Mouse (Mus musculus): Measurements from ENCODE around the gene Gpr156. TPM values are rescaled to one million over a fixed set of nuclear protein-coding genes. Genes with fewer than 3 reads are reported as not detected.

The Gpr156 gene
- total RNA-seq, 4 experiments from 2014 or later: 0.06 TPM; not detected in 3

DNA sequence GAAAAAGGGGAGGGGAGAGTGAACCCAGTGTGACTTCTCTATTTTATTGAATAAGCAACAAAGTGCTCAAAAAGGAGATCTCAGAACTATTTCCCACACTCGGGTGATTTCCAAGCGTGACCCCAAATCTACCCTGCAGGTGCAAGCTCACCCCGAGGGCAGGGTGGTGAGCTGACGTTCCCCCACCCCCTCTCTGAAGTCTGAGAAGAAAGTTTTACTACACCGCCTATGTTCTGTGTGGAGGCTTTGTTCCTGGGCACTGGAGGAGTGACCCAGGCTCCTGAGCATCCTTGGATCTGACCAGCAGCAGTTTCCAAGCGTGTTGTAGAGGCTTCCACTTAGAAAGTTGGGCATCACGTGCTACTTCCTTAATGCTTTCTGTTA lies 514 bp downstream of the Gpr156 start:
- DNase-seq (ENCODE audit: low spot score): no peak

DNA sequence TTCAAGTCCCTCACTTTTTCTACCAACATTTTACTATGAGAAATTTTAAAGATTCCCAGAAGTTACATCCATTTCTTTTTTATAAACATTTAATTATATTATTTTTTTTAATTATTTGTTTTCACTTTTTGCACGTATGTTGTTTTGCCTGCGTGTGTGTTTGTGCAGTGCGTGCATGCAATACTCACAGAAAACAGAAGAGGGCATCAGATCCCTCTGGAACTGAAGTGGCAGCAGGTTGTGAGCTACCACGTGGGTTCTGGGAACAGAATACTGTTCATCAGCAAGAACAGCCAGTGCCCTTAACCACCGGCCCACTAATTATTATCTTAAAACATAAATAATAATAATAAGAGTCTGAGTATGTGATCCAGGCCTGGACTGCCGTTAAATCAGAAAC lies 2.7 kb downstream of the Gpr156 start:
- DNase-seq (ENCODE audit: low spot score): no peak

DNA sequence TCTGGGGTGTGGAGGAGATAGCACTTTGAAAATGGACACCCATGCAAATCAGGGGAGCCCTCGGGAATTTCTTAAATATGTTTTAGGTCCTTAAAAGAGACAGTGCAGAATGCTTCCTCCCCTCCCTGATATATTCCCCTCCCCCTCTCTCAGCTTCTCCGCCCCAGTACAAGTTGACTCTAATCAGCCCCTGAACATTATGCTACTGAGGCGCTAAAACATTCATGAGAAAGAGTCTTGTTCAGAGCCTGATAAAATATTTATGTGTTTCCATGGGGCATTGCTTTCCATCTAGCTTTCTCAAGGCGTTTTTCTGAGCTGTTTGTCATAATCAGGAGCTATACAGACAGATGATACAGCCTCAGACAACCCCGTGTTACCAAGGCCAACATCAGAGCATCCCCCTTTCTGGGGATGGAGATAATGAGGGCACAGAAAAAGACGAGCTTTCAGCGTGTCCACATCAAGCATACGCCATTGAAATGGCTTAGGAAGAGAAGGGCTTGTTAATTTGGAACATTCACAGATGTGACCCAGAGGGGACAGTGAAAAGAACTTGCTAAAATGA lies 4.6 kb downstream of the Gpr156 start:
- no peak for DNase-seq (ENCODE audit: low spot score)

DNA sequence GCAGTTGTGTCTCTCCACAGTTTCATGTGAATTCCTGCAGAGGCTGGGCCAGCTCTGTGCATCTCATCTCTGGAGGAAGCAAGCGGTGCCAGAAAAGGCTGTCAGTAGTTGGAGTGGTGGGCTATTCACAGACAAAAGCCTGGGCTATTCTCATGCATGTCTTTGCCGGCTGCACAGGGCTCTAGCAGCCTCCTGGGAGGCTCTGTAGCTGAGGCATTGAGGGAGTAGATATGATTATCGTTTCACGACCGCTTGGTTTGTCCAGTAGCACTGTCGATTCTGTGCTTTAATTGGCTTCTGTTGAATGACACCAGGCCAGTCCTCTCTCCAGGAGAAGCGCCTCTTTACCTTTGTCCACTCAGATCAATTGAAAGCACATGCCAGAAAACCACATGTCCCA lies 9.8 kb downstream of the Gpr156 start:
- DNase-seq (ENCODE audit: low spot score): no peak

DNA sequence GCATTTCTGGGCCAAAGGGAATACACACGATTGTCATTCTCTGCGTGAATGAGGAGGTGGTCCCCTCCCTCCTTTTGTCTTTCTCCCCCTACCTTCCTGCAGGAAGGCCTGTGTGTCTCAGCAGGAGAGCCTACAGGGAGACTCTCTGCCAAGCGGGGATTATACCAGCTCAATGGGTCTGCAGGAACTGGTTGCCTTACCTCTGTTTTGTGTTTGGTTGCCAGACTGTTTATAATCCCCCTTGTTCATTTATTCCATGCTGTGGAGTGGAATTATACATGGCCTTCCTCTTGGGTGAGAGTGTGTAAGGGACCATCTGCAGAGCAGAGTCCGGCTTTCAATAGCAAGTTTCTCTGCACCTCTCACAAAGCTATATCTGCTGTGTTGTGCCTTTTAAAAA lies 10.8 kb downstream of the Gpr156 start:
- DNase-seq (ENCODE audit: low spot score): no peak

DNA sequence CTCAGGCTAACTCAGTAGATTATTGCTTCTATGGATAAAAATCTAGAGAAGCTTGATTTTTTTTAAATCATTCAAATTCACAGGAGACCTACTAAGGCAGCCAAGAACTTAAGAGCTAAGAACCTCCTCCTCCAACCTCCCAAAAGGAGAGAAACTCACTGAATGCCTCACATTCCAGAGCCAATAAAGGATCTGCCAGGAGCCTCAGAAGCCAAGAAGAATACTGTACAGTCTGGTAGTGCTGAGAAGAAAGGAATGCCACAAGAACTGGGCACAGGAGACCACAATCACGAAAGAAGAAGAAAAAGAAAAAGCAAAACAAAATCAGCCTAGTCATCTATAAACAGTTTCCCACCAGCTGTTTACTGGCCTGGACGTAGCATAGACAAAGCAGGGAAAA lies 12.7 kb downstream of the Gpr156 start:
- DNase-seq (ENCODE audit: low spot score): no peak

DNA sequence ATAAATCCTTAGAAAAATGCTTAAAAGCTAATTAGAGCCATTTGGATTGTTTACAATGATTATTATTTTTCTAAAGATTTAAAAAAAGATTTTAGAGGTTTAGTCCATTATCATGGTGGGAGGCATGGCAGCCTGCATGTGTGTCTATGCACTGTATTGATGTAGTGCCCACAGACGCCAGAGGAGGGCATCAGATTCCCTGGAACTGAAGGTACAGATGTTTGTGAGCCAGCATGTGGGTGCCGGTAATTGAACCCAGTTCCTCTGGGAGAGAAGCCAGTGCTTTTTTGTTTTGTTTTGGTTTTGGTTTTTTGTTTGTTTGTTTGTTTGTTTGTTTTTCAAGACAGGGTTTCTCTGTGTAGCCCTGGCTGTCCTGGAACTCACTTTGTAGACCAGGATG lies 13.3 kb downstream of the Gpr156 start:
- no peak for DNase-seq (ENCODE audit: low spot score)

DNA sequence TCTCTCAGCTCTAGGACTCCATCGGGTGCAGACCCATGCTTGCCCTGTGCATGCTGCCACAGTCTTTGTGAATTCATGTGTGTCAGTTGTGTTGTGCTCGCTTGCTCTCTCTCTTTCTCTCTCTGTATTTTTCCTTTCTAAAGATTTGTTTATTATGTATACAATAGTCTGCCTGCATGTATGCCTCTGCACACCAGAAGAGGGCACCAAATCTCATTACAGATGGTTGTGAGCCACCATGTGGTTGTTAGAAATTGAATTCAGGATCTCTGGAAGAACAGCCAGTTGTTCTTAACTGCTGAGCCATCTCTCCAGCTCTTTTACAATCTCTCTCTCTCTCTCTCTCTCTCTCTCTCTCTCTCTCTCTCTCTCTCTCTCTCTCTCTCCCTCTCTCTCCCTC lies 18.6 kb downstream of the Gpr156 start:
- DNase-seq (ENCODE audit: low spot score): no peak

DNA sequence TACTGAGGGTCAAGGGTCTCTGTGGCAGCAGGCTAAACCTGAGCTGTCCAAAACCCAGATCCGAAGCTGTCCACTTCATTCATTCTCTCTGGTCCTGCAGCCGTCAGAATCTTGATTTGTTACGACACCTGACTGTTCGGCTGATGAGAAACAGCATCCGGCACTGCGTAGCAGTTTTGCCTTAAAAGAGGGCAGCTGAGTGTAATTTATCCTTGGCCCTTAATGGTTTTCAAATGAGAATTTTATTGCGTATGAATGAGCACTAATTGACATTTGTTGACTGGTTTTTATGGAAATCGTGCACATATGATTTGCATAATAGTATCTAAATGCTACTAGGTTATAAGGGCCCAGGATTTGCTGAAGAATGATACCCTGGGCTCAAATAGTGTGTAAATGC lies 21.0 kb downstream of the Gpr156 start:
- no peak for DNase-seq (ENCODE audit: low spot score)

DNA sequence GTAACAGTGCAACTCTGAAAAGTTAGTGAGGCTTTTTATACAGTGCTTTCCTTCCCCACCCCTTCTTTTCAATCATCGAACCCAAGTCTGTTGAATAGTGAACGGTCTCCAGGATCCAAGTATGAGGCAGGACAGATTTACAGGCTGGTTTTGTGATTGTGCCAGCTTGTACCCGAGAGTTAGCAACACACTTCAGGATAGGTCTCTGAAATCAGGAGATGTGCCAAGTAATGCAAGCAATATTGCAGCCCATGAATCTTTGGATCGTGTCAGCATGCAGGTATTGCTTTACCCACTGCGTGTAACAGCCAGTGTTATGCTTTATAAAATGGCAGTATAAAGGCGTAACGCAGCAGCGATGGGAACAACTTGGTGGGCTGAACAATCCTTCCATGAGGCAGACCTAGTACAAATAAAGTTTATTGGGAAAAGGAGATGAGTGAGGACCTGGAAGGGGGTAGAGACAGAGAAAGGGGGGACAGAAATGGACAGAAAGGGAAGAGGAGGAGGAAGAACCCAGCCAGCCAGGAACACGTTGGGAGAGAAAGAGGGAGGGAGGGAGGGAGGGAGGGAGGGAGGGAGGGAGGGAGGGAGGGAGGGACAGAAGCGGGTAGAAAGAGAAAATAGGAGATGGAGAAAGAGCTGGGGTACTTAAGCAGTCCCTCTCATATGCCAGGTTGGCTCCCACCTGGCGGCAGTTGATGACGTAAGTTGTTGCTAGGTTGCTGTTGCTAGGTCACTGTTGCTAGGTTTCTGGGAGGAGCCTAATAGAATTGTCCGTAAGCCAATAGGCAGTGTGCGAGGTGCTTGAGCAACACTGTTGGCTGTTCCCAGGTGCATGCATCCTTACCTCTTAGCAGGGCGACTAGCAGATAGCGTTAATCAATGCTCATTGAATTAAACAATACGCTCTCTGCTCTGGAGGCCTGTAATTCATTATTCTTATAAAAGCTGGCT lies 22.1 kb downstream of the Gpr156 start:
- no peak for DNase-seq (ENCODE audit: low spot score)

DNA sequence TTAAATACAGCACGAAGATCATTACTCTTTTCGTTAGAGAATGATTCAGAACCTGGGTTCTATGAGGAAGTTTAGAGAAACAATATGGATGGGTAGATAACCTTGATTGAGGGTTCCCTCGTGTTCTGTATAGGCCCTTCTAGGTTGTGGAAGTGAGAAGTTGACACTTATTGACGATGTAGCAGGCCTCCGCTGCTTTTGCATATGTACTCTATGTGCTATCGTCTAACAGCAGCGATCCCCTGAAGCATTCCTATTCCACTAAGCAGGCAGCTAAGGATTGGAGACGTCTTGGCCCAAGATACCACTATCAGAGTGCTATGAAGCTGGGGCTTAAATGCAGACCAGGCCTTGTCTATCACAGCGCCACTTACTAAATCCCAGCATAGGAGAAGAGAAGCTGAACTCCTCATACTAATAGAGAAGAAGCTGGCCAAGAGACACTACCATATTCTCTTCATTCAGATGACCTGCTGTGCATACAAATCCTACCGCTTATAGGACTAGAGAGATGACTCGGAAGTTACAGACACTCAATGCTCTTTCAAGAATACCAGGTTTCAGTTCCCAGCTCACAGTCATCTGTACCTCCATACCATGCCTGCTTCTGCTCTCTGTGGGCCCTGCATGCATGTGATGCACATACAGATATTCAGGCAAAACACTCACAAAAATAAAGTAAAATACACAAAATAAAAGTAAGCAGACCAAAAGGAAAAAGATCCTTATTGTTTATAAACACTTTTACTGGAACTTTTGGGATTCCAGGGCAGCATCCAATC lies 23.0 kb downstream of the Gpr156 start:
- DNase-seq (ENCODE audit: low spot score): no peak

DNA sequence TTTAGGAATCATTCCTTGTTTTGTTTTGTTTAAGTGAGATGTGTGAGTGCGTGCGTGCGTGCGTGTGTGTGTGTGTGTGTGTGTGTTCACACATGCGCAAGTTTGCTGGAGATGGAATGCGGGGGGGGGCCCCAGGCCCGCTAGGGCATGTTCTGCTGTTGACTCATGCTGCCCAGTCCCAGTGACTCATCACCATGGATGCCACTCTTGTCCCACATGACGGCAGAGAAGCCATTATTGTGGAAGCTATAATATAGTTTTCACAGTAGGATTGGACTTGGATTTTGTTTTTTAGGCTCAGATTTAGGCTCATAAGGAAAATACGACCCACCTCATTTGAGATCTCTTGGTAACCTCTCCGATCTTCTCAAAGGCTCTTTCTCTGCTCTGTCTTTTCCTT lies 24.0 kb downstream of the Gpr156 start:
- no peak for DNase-seq (ENCODE audit: low spot score)

DNA sequence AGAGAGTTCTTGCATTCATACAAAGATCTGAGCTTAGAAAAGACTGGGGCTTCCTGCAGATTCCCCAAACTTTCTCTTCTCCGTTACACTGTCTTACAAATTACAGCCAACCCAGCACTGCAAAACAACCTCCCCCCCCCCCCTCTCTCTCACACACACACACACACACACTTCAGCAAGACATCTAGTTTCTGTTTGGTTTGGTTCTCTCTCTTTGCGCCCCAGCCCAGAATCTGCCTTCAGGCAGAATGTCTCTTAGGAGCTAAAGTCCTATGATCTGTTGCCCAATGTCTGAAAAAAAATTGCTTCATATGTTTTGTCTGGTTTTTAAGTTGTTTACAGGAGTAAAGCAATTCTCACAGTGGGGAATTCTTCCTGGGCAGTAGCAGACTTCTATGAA lies 27.4 kb downstream of the Gpr156 start:
- peak; percentile 19 for DNase-seq (ENCODE audit: low spot score)

DNA sequence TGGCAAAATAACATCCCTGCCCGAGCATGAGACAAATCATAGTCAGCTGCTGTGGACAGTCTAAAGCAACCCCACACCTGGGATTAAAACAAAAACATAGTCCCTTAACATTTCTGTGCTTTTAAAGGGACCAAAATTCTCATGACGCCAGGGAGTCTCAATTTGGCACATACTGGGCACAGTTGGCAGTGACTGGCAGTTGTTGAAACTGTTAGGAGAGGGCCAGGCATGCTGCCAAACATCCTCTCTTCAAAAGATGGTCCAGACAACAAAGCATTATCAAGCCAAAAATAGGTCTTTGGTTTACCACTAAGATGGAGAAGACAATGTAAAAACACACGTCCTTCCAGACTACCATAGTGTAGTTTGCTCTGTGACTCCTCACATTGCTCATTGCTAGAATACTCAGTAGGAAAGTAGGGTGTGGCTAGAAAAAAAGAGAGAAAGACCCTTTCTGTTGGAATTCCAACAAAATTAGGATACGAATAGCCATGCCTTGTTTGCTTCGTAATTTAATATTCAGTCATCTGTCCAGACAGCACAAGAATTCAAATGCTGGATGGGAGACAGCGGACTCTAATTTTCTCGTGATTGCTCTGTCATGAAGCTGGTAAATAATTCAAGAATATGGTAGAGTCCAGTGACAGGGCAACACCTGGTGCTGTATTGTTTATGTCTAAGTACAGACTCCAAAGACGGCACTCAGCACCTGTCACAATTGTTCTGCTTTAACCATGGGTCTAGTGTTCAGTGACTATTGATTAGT lies 28.9 kb downstream of the Gpr156 start:
- DNase-seq (ENCODE audit: low spot score): no peak

DNA sequence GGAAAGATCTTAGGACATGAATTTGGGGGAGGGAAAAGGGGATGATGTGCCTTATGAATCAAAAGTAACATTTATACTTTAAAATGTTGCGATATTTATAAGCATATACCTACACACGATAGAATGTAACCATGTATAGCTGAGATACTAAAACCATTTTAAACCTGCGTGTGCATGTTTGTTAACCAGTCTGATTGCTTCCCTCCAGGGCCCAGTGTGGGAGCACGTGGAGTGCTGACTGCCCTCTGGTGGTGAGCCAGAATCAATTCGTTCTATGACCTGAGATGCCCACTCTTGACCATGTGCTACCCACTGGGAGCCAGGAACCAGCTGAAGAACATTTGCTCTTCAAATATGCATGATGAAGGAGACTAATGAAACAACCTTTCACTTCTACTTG lies 30.9 kb downstream of the Gpr156 start:
- peak; percentile 55 for DNase-seq (ENCODE audit: low spot score)

DNA sequence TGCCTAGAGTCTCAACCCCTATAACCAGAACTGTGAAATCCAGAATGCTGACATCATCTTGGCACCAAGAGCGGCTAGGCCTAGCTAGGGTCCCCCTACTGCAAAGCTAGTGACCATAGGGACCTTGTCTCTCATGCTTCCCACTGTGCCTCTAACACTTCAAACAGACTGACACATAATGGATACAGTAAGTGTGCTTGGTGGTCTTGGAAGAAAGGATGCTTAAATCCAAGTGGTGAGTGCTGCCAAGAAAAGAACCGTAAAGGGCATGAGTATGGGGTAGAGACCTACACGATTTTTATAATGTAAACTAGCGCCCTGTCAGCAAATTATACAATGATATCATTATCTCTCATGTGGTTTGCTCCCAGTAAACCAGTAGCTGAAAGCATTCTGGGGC lies 32.1 kb downstream of the Gpr156 start:
- no peak for DNase-seq (ENCODE audit: low spot score)

DNA sequence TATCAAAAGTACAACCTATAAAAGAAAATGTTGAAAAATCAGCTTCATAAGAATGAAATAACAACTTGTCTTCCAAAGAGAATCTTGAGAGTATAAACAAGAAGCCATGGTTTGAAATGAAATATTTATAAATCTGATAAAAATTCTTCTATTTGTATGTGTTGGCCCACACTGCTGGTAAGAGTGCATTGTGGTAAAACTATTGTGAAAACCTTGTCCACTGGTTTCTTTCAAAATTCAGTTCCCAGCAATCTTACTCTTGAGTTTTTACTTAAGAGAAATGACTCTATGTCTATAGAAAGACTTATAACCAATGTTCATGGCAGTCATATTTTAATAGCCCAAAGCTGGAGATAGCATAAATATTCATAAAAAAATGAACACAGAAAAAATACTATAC lies 34.9 kb downstream of the Gpr156 start:
- DNase-seq (ENCODE audit: low spot score): no peak

DNA sequence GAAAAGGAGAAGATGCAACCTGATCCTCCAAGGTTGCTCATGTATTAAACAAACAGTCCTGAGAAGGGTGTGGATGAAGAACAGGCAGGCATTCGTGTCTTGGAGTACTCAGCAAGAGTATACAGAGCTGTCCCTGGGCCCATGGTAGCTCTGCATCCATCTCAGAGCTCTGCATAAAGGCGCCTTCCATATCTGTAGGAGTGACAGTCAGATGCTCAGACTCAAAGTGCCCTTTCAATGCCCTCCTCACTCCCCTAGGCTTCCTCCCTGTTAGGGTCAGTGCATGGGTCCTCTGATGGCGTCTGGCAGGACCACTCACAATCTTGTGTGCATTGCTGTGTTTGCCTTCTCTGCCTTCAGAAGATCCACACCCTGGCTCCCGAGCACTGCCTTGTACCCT lies 36.9 kb downstream of the Gpr156 start:
- DNase-seq (ENCODE audit: low spot score): no peak

DNA sequence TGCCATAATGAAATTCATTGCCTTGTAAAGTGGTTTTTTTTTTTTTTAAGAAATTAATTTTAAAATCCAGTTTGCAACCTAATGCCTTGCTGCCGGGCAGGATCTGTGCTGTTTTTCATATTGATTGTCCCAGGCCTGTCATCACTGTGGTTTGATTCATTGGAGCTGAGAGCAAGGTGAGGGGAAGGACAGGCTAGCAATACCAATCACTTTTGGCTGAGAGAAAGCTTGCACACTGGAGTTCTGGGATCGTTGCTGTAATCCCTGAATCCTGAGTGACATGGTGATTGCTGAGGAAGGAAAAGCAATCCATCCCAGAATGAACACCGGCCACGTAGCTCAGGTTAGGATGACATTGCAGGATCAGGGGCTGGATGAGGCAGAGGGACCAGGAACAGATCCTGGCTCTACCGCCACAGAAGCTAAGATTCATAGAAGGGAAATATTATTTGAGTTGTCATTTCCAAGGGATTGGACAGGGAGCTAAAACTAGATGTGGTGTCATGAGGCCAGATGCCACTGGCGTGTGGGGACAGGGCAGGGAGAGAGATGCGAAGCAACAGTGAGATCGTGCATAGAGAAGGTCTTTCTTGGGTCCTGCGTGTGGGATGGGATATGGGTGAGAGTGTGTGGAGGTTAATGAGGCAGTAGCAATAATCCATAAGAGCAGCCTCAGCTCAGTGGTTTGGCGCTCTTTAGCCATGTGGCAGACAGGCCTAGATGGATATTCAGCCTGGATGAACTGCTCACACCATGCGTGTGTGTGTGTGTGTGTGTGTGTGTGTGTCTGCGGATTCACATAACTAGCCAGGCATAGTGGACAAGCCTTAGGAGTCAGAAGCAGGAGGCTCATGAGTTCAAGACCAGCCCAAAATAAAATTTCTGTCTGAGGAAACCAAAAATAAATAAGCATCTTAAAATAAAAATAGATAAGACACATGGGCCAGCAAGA lies 38.0 kb downstream of the Gpr156 start:
- no peak for DNase-seq (ENCODE audit: low spot score)

DNA sequence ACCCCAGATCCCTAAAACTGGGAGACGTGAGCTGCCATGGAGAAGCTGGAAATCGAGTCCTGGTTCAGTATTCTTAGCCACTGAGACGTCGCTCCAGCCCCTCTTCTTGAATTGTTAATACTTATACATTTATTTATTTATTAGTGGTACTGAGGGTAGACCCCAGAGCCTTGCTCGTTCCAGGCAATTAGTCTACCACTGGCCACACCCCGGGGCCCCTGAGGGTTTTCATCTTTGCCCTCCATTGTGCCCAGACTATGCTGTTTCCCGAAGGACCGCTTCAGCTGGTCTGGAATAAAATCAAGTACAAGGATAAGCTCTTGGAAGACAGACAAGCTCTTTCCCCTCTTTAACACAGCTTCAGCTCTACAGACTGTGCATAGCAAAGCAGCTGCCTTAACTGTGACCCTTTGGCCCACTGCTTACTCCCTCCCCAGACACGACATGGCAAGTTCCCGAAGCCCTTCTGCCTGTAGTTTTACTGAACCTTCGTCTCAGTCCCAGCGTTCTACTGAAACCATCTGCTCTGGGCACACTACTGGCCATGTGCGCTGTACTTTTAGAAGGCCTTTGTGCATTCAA lies 39.1 kb downstream of the Gpr156 start:
- DNase-seq (ENCODE audit: low spot score): no peak
